Mouse (Mus musculus) large intestine, adult 2 months (tissue): Measurements from ENCODE around the gene Neurog3. TPM values are rescaled to one million over a fixed set of nuclear protein-coding genes. Genes with fewer than 3 reads are reported as not detected.
A peak's percentile ranks its signal among the peaks of the same experiment; 100 is the strongest.

Source experiments
- DNase-seq: peaks from one replicate; pipeline ENCODE4 v3.0.0-alpha.2; 2012; ENCODE audit warnings: low read depth, low spot score
- WGBS: fragments of 180-500 bp; shearing (Covaris S2); methylation state at CpG from one replicate; pipeline ENCODE4 v1.1.7; 2018; 5-methylcytosine and 5-hydroxymethylcytosine counted together
- polyA plus RNA-seq: library from polyadenylated mRNA; depleted of rRNA; stranded (reverse); fragments of >200 nt; gene quantifications from 2 replicates; pipeline ENCODE4 v1.2.3, GENCODE M21; 2012

Gene Neurog3
- polyA plus RNA-seq, 1 experiment = 3.0 TPM

- DNase-seq = no peak
- WGBS = 5% methylated on average over 8 of the region's 8 CpGs
These were observed 3.0 kb downstream of the Neurog3 start for GRCm38 (mm10) chr10:62135696-62136470.

GRCm38 (mm10) chr10:62137150-62137549 is 4.3 kb downstream of the Neurog3 start:
- DNase-seq = no peak
- WGBS = 12% methylated on average over 4 of the region's 4 CpGs

- 7% methylated on average over 3 of the region's 3 CpGs for WGBS
- DNase-seq = no peak
These were observed 5.2 kb downstream of the Neurog3 start for GRCm38 (mm10) chr10:62138040-62138439.

GRCm38 (mm10) chr10:62143820-62144219 is 10.9 kb downstream of the Neurog3 start, which contains the start of gene Fam241b:
Gene Fam241b (minus strand): TSS chr10:62143920.
- 39% methylated on average over 8 of the region's 8 CpGs for WGBS
- no peak for DNase-seq

- DNase-seq = no peak
- WGBS = 60% methylated on average over 5 of the region's 5 CpGs
These were observed 13.1 kb downstream of the Neurog3 start for GRCm38 (mm10) chr10:62145957-62146356.

- no peak for DNase-seq
- WGBS = 53% methylated on average over 12 of the region's 12 CpGs
These were observed 14.8 kb downstream of the Neurog3 start for GRCm38 (mm10) chr10:62147466-62148248.

GRCm38 (mm10) chr10:62149929-62150328 is 17.0 kb downstream of the Neurog3 start:
- 50% methylated on average over 7 of the region's 7 CpGs for WGBS
- DNase-seq = no peak

- WGBS = 29% methylated on average over 10 of the region's 10 CpGs
- DNase-seq = no peak
These were observed 29.5 kb downstream of the Neurog3 start for GRCm38 (mm10) chr10:62162410-62162809.

GRCm38 (mm10) chr10:62172841-62173553 is 40.1 kb downstream of the Neurog3 start:
- DNase-seq = no peak
- 23% methylated on average over 9 of the region's 9 CpGs for WGBS

GRCm38 (mm10) chr10:62173941-62174448 is 41.1 kb downstream of the Neurog3 start:
- no peak for DNase-seq

GRCm38 (mm10) chr10:62174533-62175313 is 41.8 kb downstream of the Neurog3 start:
- no peak for DNase-seq
- WGBS = 61% methylated on average over 15 of the region's 15 CpGs

More at GRCm38 (mm10) chr10:62173941-62174448, 41.1 kb downstream of the Neurog3 start:
- WGBS = 52% methylated on average over 9 of the region's 9 CpGs

- no peak for DNase-seq
- WGBS = 84% methylated on average over 3 of the region's 3 CpGs
These were observed 47.1 kb downstream of the Neurog3 start for GRCm38 (mm10) chr10:62179944-62180343.

GRCm38 (mm10) chr10:62181701-62182100 is 48.8 kb downstream of the Neurog3 start:
- WGBS = 53% methylated on average over 3 of the region's 3 CpGs
- no peak for DNase-seq

- 70% methylated on average over 6 of the region's 6 CpGs for WGBS
- no peak for DNase-seq
These were observed 49.7 kb downstream of the Neurog3 start for GRCm38 (mm10) chr10:62182471-62183014.

- 2% methylated on average over 10 of the region's 10 CpGs for whole genome bisulfite sequencing
- peak; percentile 99 for DNase-seq
These were observed 50.2 kb downstream of the Neurog3 start for GRCm38 (mm10) chr10:62183053-62183452.
